Mouse (Mus musculus) forebrain, embryonic 11.5 days (tissue): Measurements from ENCODE around the gene Defb19. TPM values are rescaled to one million over a fixed set of nuclear protein-coding genes. Genes with fewer than 3 reads are reported as not detected.

Source experiments
- ATAC-seq: fragments of 200-750 bp; cut with Nextera tagmentation; replicated peaks from 2 replicates; pipeline ENCODE4 v1.8.0; 2017; ENCODE audit warnings: moderate TSS enrichment; ENCODE audit not compliant: low FRiP score
- DNase-seq: peaks from one replicate; pipeline ENCODE4 v3.0.0-alpha.2; 2017; ENCODE audit warnings: low spot score
- H3K27ac ChIP-seq: fragments of 300-500 bp; sonication (generic); 2 replicates; pipeline ENCODE4 v1.5.1; 2014; ENCODE audit warnings: low read depth, low read length
- H3K27me3 ChIP-seq: fragments of 300-500 bp; sonication (generic); 2 replicates; pipeline ENCODE4 v1.6.1; 2014; ENCODE audit warnings: mild to moderate bottlenecking, low read length, mixed read lengths; ENCODE audit not compliant: control insufficient read depth, insufficient read depth
- H3K36me3 ChIP-seq: fragments of 300-500 bp; sonication (generic); 2 replicates; pipeline ENCODE4 v1.6.1; 2014; ENCODE audit warnings: mild to moderate bottlenecking, low read length, moderate library complexity, mixed read lengths; ENCODE audit not compliant: control insufficient read depth, insufficient read depth
- H3K4me1 ChIP-seq: fragments of 300-500 bp; sonication (generic); replicated peaks from 2 replicates; pipeline ENCODE4 v1.6.1; 2014; ENCODE audit warnings: low read length, mixed read lengths; ENCODE audit not compliant: control insufficient read depth, insufficient read depth
- H3K4me2 ChIP-seq: fragments of 300-500 bp; sonication (generic); 2 replicates; pipeline ENCODE4 v1.6.1; 2014; ENCODE audit warnings: low read depth, mild to moderate bottlenecking, low read length, moderate library complexity, mixed read lengths; ENCODE audit not compliant: severe bottlenecking
- H3K4me3 ChIP-seq: fragments of 300-500 bp; sonication (generic); 2 replicates; pipeline ENCODE4 v1.5.1; 2014; ENCODE audit warnings: low read depth, low read length
- H3K9ac ChIP-seq: fragments of 300-500 bp; sonication (generic); 2 replicates; pipeline ENCODE4 v1.6.1; 2014; ENCODE audit warnings: low read length
- H3K9me3 ChIP-seq: fragments of 300-500 bp; sonication (generic); 2 replicates; pipeline ENCODE4 v1.6.1; 2016; ENCODE audit warnings: low read length, mixed read lengths; ENCODE audit not compliant: control insufficient read depth
- WGBS: fragments of 180-500 bp; shearing (Covaris S2); extraction: QIAGEN DNeasy Blood & Tissue Kit; methylation state at CpG from one replicate; pipeline ENCODE4 v1.1.7; 2014; 5-methylcytosine and 5-hydroxymethylcytosine counted together
- polyA plus RNA-seq: library from polyadenylated mRNA; unstranded; fragments of >200 nt; fragmentation: Nextera tagmentation; extraction: Ambion mirVana; gene quantifications from 2 replicates; pipeline ENCODE4 v1.2.1, GENCODE M21; 2014

Gene Defb19
- polyA plus RNA-seq, 1 experiment from 2014 or later = not detected

GRCm38 (mm10) chr2:152572114-152572794, 7.9 kb downstream of the Defb19 start, which contains the start of gene Defb21:
Gene Defb21, plus strand, starts transcription at chr2:152572744.
- H3K4me1 ChIP-seq = no peaks in the 10 kb centered on the region
- ATAC-seq (no peak), DNase-seq (peak; percentile 56)
- no peak within 1 kb of the TSS for H3K9ac ChIP-seq
- no peak within 1 kb of the TSS for H3K4me3 ChIP-seq
- H3K27me3 ChIP-seq = no peaks in the 10 kb centered on the region
- no peak within 1 kb of the TSS for H3K4me2 ChIP-seq
- H3K36me3 ChIP-seq = no peaks in the 10 kb centered on the region
- no peak within 1 kb of the TSS for H3K27ac ChIP-seq
- H3K9me3 ChIP-seq = no peaks in the 10 kb centered on the region
- WGBS = 61% methylated on average over 11 of the region's 11 CpGs

GRCm38 (mm10) chr2:152570313-152570712, 9.8 kb downstream of the Defb19 start:
- no peak overlapping the region for H3K9ac ChIP-seq
- H3K36me3 ChIP-seq = no peaks in the 10 kb centered on the region
- no peak for DNase-seq
- no peaks in the 10 kb centered on the region for H3K9me3 ChIP-seq
- H3K4me2 ChIP-seq = no peak overlapping the region
- no peak overlapping the region for H3K27ac ChIP-seq
- no peak overlapping the region for H3K4me3 ChIP-seq
- 84% methylated on average over 6 of the region's 6 CpGs for WGBS
- no peak for ATAC-seq
- H3K27me3 ChIP-seq = no peaks in the 10 kb centered on the region
- no peaks in the 10 kb centered on the region for H3K4me1 ChIP-seq

- ATAC-seq = no peak
- Histone ChIP-seq H3K27ac (no peak overlapping the region), H3K4me3 (no peak overlapping the region), H3K27me3 (no peaks in the 10 kb centered on the region), H3K4me2 (no peak overlapping the region), H3K4me1 (no peaks in the 10 kb centered on the region), H3K36me3 (no peaks in the 10 kb centered on the region), H3K9me3 (no peaks in the 10 kb centered on the region), H3K9ac (no peak overlapping the region)
- DNase-seq = no peak
- 83% methylated on average over 4 of the region's 4 CpGs for WGBS
Measured at GRCm38 (mm10) chr2:152569881-152570280, 10.2 kb downstream of the Defb19 start.

- Histone ChIP-seq H3K9ac (no peak within 1 kb of the TSS), H3K36me3 (no peaks in the 10 kb centered on the region), H3K27me3 (no peaks in the 10 kb centered on the region), H3K27ac (no peak within 1 kb of the TSS), H3K9me3 (no peaks in the 10 kb centered on the region), H3K4me2 (no peak within 1 kb of the TSS), H3K4me3 (no peak within 1 kb of the TSS), H3K4me1 (no peaks in the 10 kb centered on the region)
- WGBS = 85% methylated on average over 5 of the region's 5 CpGs
- DNase-seq = no peak
- no peak for ATAC-seq
Measured at GRCm38 (mm10) chr2:152569038-152569437, 11.1 kb downstream of the Defb19 start, which contains the start of gene Gm17416. Gene Gm17416, plus strand, starts transcription at chr2:152569338.

- WGBS = 88% methylated on average over 7 of the region's 7 CpGs
- H3K4me2 ChIP-seq = no peak overlapping the region
- ATAC-seq (no peak), DNase-seq (no peak)
- H3K4me3 ChIP-seq = no peak overlapping the region
- no peaks in the 10 kb centered on the region for H3K27me3 ChIP-seq
- no peaks in the 10 kb centered on the region for H3K4me1 ChIP-seq
- no peaks in the 10 kb centered on the region for H3K9me3 ChIP-seq
- H3K36me3 ChIP-seq = no peaks in the 10 kb centered on the region
- H3K9ac ChIP-seq = no peak overlapping the region
- no peak overlapping the region for H3K27ac ChIP-seq
Measured at GRCm38 (mm10) chr2:152556655-152557054, 23.5 kb downstream of the Defb19 start.

- peak overlapping the region; percentile 28; the same call in 1 of the 2 replicates for H3K4me2 ChIP-seq
- H3K36me3 ChIP-seq = no peaks in the 10 kb centered on the region
- H3K27ac ChIP-seq = no peak overlapping the region
- ATAC-seq (no peak), DNase-seq (peak; percentile 82)
- WGBS = 14% methylated on average over 16 of the region's 16 CpGs
- H3K9me3 ChIP-seq = no peaks in the 10 kb centered on the region
- H3K4me3 ChIP-seq = no peak overlapping the region
- H3K27me3 ChIP-seq = no peaks in the 10 kb centered on the region
- H3K4me1 ChIP-seq = no peaks in the 10 kb centered on the region
- no peak overlapping the region for H3K9ac ChIP-seq
Measured at GRCm38 (mm10) chr2:152553774-152554423, 26.2 kb downstream of the Defb19 start.

GRCm38 (mm10) chr2:152548124-152548523, 32.0 kb downstream of the Defb19 start:
- Histone ChIP-seq H3K27ac (no peak overlapping the region), H3K9ac (no peak overlapping the region), H3K4me1 (no peaks in the 10 kb centered on the region), H3K4me3 (no peak overlapping the region), H3K36me3 (no peaks in the 10 kb centered on the region), H3K27me3 (no peaks in the 10 kb centered on the region), H3K9me3 (no peaks in the 10 kb centered on the region), H3K4me2 (no peak overlapping the region)
- WGBS = 85% methylated on average over 5 of the region's 5 CpGs
- ATAC-seq (no peak), DNase-seq (no peak)

GRCm38 (mm10) chr2:152544691-152545090, 35.4 kb downstream of the Defb19 start:
- H3K36me3 ChIP-seq = no peaks in the 10 kb centered on the region
- H3K27me3 ChIP-seq = no peaks in the 10 kb centered on the region
- H3K4me2 ChIP-seq = no peak overlapping the region
- DNase-seq (peak; percentile 65), ATAC-seq (no peak)
- H3K27ac ChIP-seq = no peak overlapping the region
- WGBS = 30% methylated on average over 4 of the region's 4 CpGs
- H3K9me3 ChIP-seq = no peaks in the 10 kb centered on the region
- no peak overlapping the region for H3K9ac ChIP-seq
- H3K4me3 ChIP-seq = no peak overlapping the region
- H3K4me1 ChIP-seq = no peaks in the 10 kb centered on the region

- Histone ChIP-seq H3K36me3 (no peaks in the 10 kb centered on the region), H3K4me1 (no peaks in the 10 kb centered on the region), H3K9me3 (no peaks in the 10 kb centered on the region), H3K4me3 (no peak overlapping the region), H3K27ac (no peak overlapping the region), H3K9ac (no peak overlapping the region), H3K27me3 (no peaks in the 10 kb centered on the region), H3K4me2 (no peak overlapping the region)
- WGBS = 88% methylated on average over 4 of the region's 4 CpGs
- ATAC-seq = no peak
- no peak for DNase-seq
Measured at GRCm38 (mm10) chr2:152543478-152543877, 36.6 kb downstream of the Defb19 start.
